Mouse (Mus musculus) ovary, adult 2 months (tissue): ENCODE measurements around the gene Kdm4c. TPM values are rescaled to one million over a fixed set of nuclear protein-coding genes. Genes with fewer than 3 reads are reported as not detected.

Source experiments
- polyA plus RNA-seq: library from polyadenylated mRNA; depleted of rRNA; stranded (reverse); fragments of >200 nt; gene quantifications from 2 replicates; pipeline ENCODE4 v1.2.3, GENCODE M21; 2012; rRNA removed

Gene Kdm4c
- 1.2 TPM in 2 replicates for polyA plus RNA-seq

GRCm38 (mm10) chr4:74242176-74242575 is at the start of gene Kdm4c:
TSS of gene Kdm4c (plus strand) at chr4:74242497.

Other genes starting within 250 kb of the Kdm4c start
- 0.15 and 0.16 TPM in 2 replicates for gene Frmd3, start 229.1 kb upstream of the Kdm4c start, polyA plus RNA-seq